Mouse (Mus musculus) stomach, postnatal 0 days (tissue): ENCODE results near the gene Nuak1.

ENCODE experiments used
- CTCF ChIP-seq: IDR thresholded peaks from 2 replicates; pipeline ENCODE4 v1.5.1; 2016; ENCODE audit warnings: antibody characterized with exemption, low read depth, mild to moderate bottlenecking, moderate library complexity
- EP300 ChIP-seq: optimal IDR thresholded peaks from 2 replicates; pipeline ENCODE3; 2016; ENCODE audit warnings: antibody characterized with exemption

GRCm38 (mm10) chr10:84338752-84339151 lies 101.6 kb downstream of the Nuak1 start:
- TF ChIP-seq CTCF = no peak
- no peak for TF ChIP-seq EP300
